Mouse (Mus musculus) MEL (cell line): ENCODE measurements around the gene Zfp146.

Source experiments
- BHLHE40 ChIP-seq: IDR thresholded peaks from 2 replicates; pipeline ENCODE4 v1.6.1; 2012; ENCODE audit warnings: low read depth, mild to moderate bottlenecking, inconsistent platforms, low read length, improper control_type of control experiment, borderline replicate concordance
- CTCF ChIP-seq, 3 experiments: IDR thresholded peaks in 2 of 3; conservative IDR thresholded peaks in 1 of 3; 2 replicates each; pipeline ENCODE4 v1.5.1; 2011 to 2012; ENCODE audit warnings: low read length in 3 of 3, low read depth in 2 of 3, mild to moderate bottlenecking in 2 of 3, improper control_type of control experiment in 1 of 3, inconsistent platforms in 1 of 3, mixed read lengths in 1 of 3, moderate library complexity in 1 of 3; ENCODE audit not compliant: control insufficient read depth in 1 of 3, insufficient read depth in 1 of 3, poor library complexity in 1 of 3, severe bottlenecking in 1 of 3
- EP300 ChIP-seq, 2 experiments: IDR thresholded peaks; 2 replicates each; pipeline ENCODE4 v1.6.1; 2011; ENCODE audit warnings: improper control_type of control experiment in 2 of 2, low read length in 2 of 2, low read depth in 1 of 2, mild to moderate bottlenecking in 1 of 2
- MAX ChIP-seq: IDR thresholded peaks from 2 replicates; pipeline ENCODE4 v1.6.1; 2011; ENCODE audit warnings: low read length, improper control_type of control experiment
- NELFE ChIP-seq: IDR thresholded peaks from 2 replicates; pipeline ENCODE4 v1.6.1; 2011; ENCODE audit warnings: low read depth, low read length, improper control_type of control experiment
- POLR2A ChIP-seq, 2 experiments: IDR thresholded peaks; 2 replicates each; pipeline ENCODE4 v1.6.1; 2011 to 2012; ENCODE audit warnings: low read length in 2 of 2, mild to moderate bottlenecking in 2 of 2, control low read depth in 1 of 2, improper control_type of control experiment in 1 of 2, low read depth in 1 of 2, moderate library complexity in 1 of 2; ENCODE audit not compliant: control insufficient read depth in 1 of 2, insufficient read depth in 1 of 2, poor library complexity in 1 of 2
- TBP ChIP-seq: IDR thresholded peaks from 2 replicates; pipeline ENCODE4 v1.8.0; 2011; ENCODE audit warnings: low read depth, low read length, improper control_type of control experiment
- TCF12 ChIP-seq: IDR thresholded peaks from 2 replicates; pipeline ENCODE4 v1.6.1; 2014; ENCODE audit warnings: low read depth, mild to moderate bottlenecking, inconsistent platforms, low read length, improper control_type of control experiment, moderate library complexity
- ZKSCAN1 ChIP-seq: IDR thresholded peaks from 2 replicates; pipeline ENCODE4 v1.6.1; 2012; ENCODE audit warnings: low read depth, mild to moderate bottlenecking, inconsistent platforms, low read length, improper control_type of control experiment, moderate library complexity

- TF ChIP-seq ZKSCAN1 (no peak), POLR2A (IDR thresholded peaks at IDR 0.05; ENCODE audit: control insufficient read depth in 1 of 2, insufficient read depth in 1 of 2, low read depth in 1 of 2, low read length in 2 of 2, poor library complexity in 1 of 2) (no peak), CTCF (IDR thresholded peaks at IDR 0.05 in 2 of 3, conservative IDR thresholded peaks at IDR 0.05 in 1 of 3; ENCODE audit: control insufficient read depth in 1 of 3, insufficient read depth in 1 of 3, low read depth in 2 of 3, low read length in 3 of 3, poor library complexity in 1 of 3, severe bottlenecking in 1 of 3) (no peak), MAX (no peak), BHLHE40 (no peak), TBP (no peak), NELFE (no peak), EP300 (IDR thresholded peaks at IDR 0.05; ENCODE audit: low read depth in 1 of 2, low read length in 2 of 2) (no peak), TCF12 (no peak)
Observed at GRCm38 (mm10) chr7:30155507-30155906, 14.0 kb downstream of the Zfp146 start.
